Mouse (Mus musculus) megakaryocyte progenitor cell, adult 5-6 weeks (primary cell): ENCODE results near the gene Eid1. TPM values are rescaled to one million over a fixed set of nuclear protein-coding genes. Genes with fewer than 3 reads are reported as not detected.

Source experiments
- total RNA-seq, 2 experiments: library from RNA; stranded (forward) in 1 of 2; stranded (reverse) in 1 of 2; fragments of 157-497, 149-512 nt in 1 of 2; fragments of 200-1000 nt in 1 of 2; gene quantifications; 2 replicates each; pipeline versions ENCODE4 v1.2.3 to v1.2.4; 2015 to 2017

Gene Eid1
- total RNA-seq, 2 experiments from 2014 or later = 74.1 to 115 TPM

Other genes starting within 250 kb of the Eid1 start
- gene Gm9913, start 168.0 kb upstream of the Eid1 start, total RNA-seq (2015) = not detected in 2 replicates
- not detected in 2 replicates for gene Gm9913, start 168.0 kb upstream of the Eid1 start, total RNA-seq (2017)
- gene Fbn1, start 165.1 kb upstream of the Eid1 start, total RNA-seq (2015) = 0.05 and 0.10 TPM in 2 replicates
- gene Fbn1, start 165.1 kb upstream of the Eid1 start, total RNA-seq (2017) = 0.17 and 0.20 TPM in 2 replicates
- gene Cep152, start 48.0 kb upstream of the Eid1 start, total RNA-seq (2015) = 6.4 and 7.1 TPM in 2 replicates
- 19.3 and 20.6 TPM in 2 replicates for gene Cep152, start 48.0 kb upstream of the Eid1 start, total RNA-seq (2017)
- gene Shc4, start 51.1 kb downstream of the Eid1 start, total RNA-seq (2015) = 0.52 and 0.64 TPM in 2 replicates
- 0.12 and 0.74 TPM in 2 replicates for gene Shc4, start 51.1 kb downstream of the Eid1 start, total RNA-seq (2017)
- gene Secisbp2l, start 109.8 kb downstream of the Eid1 start, total RNA-seq (2015) = 11.6 and 12.4 TPM in 2 replicates
- gene Secisbp2l, start 109.8 kb downstream of the Eid1 start, total RNA-seq (2017) = 12.7 and 16.1 TPM in 2 replicates
- 24.3 and 24.6 TPM in 2 replicates for gene Galk2, start 186.0 kb downstream of the Eid1 start, total RNA-seq (2015)
- gene Galk2, start 186.0 kb downstream of the Eid1 start, total RNA-seq (2017) = 44.9 and 63.8 TPM in 2 replicates
- 111 and 131 TPM in 2 replicates for gene Cops2, start 186.0 kb downstream of the Eid1 start, total RNA-seq (2015)
- gene Cops2, start 186.0 kb downstream of the Eid1 start, total RNA-seq (2017) = 172 and 218 TPM in 2 replicates